Mouse (Mus musculus) erythroid progenitor cell, adult 5-6 weeks (primary cell): ENCODE results near the gene Tspan9. TPM values are rescaled to one million over a fixed set of nuclear protein-coding genes. Genes with fewer than 3 reads are reported as not detected.

Experiments
- ATAC-seq: replicated peaks from 2 replicates; pipeline ENCODE4 v1.8.0; 2016; ENCODE audit warnings: moderate number of reproducible peaks, mild to moderate bottlenecking, moderate TSS enrichment, inconsistent platforms; ENCODE audit not compliant: poor library complexity, low FRiP score, severe bottlenecking
- total RNA-seq, 2 experiments: library from RNA; stranded (forward) in 1 of 2; stranded (reverse) in 1 of 2; fragments of 150-400 nt in 1 of 2; fragments of 186-747, 209-891 nt in 1 of 2; gene quantifications; 2 replicates each; pipeline versions ENCODE4 v1.2.3 to v1.2.4; 2015 to 2017; ENCODE audit warnings: low replicate concordance in 2 of 2

Tspan9 gene
- total RNA-seq, 2 experiments from 2014 or later, result not detected

DNA sequence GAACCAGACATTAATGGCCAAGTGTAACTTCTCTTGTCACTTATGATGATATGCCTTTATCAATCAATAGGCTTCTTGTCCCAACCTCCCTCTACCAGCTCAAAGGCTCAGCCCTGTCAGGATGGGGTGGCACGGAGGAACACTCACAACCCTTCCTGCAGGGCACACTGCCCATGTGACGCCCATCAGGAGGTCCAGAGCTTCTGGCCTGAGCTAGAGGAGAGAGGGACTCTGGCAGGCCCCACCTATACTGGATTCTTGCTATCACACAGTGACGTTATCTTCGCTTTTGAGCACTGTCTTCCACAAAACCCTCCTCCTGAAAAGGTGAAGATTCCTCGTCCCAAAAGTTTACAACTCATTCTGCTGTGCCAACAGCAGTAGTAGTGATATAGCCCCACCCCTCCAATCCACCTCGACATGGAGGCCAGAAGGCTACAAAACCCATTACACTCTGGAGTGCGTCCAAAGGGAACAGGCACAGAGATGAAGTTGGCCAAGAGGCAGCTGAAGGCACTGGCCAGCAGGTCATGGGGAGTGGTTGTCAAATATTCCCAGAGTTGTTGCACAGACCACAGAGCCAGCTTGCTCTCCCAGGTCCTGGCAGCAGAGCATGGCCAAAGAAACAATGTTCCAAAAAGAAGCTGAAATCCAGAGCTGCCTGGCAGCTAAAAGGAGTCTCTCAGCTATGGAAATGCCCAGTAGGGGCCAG, 34.9 kb downstream of the Tspan9 start:
- ATAC-seq, result no peak

DNA sequence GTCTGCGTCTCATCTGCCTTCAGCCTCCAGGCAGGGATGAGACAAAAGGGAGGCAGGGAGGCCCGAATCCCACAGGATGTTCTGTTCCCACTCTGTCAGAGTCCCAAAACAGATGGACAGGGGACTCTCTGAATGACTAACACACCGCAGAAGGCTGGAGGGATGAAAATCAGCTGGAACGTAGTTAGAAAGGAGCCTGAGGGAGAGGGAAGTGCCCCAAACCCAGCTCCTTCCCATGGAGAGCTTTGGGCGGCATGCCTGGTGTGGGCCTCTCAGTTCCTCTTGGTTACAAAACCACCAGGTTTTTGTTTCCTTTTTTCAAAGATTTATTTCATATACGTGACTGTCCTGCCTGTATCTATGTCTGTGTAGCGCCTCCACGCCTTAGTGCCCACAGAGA, 35.7 kb downstream of the Tspan9 start:
- no peak for ATAC-seq

DNA sequence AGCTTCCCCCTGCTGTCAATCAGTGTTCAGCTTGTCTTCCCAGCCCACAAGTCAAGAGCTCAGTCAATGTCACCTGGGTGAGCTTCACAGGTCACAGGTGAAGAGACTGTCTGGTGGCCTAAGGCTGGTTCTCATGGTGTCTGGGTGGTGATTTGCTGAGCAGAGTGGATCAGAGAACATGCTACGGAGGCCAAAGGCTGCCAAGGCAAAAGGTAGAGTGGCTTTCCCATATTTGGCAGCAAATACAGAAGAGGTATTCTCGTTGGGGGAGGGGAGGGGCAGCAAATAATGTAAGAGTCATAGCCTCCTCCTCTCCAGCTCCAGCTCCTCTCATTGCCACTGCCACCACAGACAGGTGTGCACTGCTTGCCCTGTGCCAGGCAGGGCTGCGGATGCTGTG, 37.2 kb downstream of the Tspan9 start:
- ATAC-seq, result no peak

DNA sequence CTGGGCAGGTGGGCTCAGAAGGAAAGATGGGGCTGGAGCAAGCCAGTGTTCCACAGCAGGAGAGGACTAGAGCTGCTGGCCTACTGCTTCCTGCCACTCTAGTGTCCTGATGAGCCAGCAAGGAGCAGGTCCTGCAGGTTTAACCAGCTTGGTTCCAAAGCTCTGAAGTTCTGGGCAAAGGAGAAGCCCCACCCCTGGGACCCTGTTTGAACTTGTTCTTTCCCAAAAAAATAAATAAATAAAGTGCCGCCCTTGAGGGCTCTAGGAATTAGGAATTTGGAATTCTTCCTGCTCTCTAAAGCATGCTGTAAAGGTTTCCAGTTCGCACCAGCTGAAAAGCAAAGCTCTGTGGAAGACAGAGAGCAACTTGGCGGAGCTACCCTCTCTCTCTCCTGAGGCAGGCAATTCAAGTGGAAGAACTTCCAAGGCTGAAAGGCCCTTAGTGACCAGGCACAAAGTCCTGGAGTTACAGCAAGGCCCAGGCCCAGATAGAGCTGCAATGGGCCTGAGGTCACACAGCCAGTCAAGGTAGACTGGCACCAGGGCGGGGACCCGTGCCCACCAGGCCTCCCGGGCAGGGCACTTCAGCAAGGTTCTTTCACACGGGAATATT, 38.6 kb downstream of the Tspan9 start:
- ATAC-seq, result no peak

DNA sequence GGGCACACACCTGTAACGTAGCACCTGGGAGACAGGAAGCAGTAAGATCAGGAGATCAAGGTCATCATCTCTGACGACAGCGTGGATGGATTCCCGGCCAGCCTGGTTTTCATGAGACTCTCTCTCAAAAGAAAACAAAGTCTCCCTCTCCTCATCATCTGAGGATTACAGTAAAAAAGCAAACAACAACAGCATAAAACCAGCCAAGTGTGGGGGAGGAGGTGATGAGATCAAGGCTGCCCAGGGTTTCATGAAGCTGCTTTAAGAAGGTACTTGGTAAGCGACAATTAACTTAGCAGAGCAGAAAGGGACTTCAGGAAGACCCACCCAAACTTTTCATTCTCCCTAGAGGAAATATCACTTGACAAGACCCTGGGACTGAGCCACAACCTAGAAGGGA, 39.5 kb downstream of the Tspan9 start:
- ATAC-seq, result no peak

DNA sequence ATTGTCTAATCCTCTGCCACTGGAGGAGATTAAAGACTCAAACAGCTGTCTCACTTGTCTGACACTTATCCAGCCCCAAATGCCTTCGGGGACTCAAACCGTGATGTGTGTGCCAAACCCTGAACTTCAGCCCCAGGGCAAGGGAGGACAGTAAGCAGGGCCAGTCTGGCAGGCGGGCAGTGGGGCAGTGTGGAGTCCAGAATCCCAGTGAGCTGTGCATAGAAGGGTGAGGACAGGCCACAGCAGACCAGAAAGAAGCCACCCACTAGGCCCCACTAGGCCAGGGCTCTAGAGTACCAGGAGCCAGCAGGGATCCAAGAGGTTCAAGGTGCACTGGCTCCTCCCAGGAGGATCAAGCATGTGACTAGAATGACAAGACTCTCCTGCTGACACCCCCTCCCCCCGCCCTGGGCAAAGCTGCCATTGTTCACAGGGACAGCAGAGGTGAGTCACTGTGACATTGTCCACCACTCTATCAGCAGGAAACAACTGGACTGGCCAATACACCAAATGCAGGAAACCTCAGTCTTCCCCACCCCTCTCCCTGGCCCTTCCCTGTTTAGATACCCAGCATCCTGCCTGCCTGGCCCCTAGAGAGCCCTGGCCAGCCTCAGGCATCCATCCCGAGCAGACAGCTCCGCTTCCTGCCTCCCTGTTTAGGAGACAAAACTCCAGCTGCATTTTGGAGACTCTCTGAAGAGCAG, 40.9 kb downstream of the Tspan9 start:
- no peak for ATAC-seq

DNA sequence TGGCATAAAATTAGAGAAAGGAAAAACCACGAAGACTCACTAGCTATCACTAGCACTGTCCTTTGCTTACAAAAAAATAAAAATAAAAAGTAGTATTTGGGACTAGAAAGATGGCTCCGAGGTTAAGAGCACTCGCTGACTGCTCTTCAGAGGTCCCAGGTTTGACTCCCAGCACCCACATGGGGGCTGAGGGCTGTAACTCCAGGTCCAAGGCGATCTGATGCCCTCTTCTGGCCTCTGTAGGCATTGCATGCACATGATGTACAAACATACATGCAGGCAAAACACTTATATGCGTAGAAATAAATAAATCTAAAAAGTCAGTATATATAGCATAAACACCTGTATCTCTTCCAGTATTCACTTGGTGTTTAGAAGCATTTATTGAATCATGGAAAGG, 43.5 kb downstream of the Tspan9 start:
- ATAC-seq, result no peak

DNA sequence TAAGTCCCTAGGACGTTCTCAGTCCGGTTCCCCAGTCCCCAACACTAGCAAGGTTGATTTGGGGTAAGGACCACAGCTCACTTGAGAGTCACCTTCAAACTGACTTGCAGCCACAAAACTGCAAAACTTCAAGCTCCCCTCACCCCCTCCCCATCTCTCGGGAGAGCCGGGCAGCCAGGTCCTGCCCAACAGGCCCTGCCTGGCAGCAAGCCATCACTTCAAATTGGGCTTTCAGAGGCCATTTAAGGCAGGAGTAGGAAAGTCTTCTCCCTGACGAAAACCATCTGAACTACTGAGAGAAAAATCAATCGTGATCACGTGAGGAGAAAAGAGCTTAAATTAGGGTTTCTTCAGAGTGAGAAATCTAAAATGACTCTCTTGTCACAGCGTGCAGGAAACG, 44.2 kb downstream of the Tspan9 start:
- ATAC-seq, result no peak

DNA sequence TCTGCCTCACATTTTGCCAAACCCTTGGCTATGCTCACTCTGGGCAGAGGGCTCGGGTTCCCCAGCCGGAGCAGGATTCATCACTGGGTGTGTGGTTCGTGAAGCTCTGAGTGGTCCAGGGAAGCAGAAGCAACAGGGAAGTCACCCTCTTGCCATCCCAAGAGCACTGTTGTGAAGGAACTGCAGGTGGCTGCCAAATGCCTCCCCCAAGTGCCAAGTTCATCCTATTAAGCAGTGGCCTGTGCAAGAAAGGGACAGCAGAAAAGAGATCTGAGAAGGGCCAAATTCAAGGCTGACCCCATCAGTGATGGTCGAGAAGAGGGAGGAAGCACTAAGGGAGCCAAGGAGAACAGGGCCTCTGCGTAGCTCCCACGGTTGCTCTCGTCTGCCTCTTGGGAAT, 46.9 kb downstream of the Tspan9 start:
- ATAC-seq, result no peak

DNA sequence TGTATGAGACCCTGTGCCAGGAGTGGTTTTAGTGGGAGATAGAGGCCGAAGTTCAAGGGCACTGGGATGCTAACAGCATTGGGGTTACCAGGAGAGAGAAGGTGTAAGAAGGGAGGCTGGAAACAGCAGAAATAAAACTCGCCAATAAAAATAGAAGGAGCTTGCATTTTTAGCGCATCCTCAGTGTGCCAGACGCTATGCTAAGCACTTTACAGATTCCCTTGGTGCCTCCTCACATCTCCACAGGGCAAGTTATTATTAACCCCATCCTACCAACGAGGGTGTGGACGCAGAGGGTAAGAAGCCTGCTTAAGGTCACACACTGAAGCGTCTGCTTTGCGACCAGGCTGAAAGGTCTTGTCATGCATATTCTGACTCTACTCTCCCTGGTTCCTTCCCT, 47.5 kb downstream of the Tspan9 start:
- ATAC-seq, result no peak

DNA sequence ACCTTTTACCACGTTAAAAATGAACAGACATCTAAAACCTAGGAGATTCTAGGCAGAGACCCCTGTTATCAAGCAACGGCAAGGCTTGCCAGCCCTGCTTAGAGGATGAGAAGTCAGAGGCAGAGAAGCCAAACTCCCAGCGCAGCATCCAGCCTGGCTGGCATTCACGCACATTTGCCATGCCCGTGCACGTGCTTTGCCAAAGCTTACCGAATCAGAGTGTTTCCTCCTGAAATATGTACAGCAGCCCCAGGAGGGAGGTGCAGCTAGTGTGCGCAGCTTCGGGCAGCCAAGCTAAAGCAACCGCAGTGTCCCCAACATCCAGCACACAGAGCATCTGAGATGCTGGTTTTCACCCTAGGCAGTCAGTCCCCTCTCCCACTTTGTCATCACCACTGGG, 48.3 kb downstream of the Tspan9 start:
- no peak for ATAC-seq

DNA sequence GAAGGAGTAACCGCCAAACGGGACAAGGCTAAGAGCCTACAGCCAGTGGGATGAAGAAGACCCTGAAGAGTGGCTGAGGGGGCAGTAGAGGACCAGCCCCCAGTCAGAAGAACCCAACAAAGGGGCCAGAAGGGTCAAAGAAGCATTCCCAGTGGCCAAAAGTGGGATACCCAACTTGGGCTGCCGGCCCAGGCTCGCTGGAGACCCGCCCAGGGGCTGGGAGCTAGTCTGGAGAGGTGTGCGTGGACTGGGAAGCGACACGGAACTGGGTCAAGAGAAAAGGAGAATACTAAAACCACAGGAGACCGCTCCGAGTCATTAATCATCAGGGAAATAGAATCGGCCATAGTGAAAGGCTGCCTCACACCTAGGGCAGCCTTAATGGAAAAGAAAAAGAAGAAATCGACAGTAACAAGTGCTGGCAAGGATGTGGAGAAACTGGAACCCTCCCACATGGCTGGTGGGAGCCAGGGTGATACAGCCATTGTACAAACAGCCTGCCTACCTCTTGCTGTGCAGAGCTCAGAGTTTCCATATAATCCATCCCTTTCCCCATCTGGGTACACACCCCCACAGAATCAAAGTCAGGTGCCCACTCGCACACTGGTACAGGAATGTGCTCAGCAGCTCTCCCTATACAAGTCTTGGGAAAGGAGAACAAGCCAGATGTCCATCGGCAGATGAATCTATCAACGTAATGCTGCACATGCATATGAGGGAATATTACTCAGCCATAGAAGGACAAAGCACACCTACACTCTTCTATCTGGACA, 49.4 kb downstream of the Tspan9 start:
- no peak for ATAC-seq

DNA sequence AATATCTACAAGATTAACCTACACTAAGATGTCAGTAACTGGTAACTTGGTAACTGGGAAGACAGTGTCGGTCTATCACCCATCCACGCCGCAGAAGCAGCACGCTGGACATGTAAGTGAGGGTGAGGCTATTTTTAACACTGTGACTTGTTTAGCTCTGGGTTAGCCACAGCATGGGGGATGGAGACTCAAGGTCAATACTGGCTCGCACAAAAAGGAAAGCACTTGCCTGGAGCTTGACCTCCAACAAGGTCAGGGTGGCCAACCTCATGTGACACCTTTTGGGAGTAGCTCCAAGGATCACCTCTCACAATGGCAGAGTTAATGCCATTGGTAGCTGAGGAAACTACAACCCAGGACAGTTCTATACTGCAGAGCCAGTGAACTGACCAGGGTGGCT, 50.8 kb downstream of the Tspan9 start:
- ATAC-seq, result no peak

DNA sequence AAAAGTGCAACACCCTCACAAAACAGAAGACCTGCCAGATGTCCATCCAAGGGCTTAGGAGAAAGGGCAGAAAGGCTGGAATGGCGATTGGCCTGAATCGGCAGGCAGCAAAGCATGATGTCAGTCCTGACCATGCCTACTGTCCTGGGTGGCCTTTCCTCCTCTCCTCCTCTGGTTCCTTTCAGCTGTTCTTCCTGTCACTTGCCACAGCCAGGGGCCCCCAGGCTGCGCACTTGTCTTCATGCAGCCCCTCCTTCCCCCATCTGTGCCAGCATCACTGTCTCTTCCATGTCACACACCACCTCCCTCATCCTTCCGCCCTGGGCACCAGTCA, 51.6 kb downstream of the Tspan9 start:
- ATAC-seq, result no peak

DNA sequence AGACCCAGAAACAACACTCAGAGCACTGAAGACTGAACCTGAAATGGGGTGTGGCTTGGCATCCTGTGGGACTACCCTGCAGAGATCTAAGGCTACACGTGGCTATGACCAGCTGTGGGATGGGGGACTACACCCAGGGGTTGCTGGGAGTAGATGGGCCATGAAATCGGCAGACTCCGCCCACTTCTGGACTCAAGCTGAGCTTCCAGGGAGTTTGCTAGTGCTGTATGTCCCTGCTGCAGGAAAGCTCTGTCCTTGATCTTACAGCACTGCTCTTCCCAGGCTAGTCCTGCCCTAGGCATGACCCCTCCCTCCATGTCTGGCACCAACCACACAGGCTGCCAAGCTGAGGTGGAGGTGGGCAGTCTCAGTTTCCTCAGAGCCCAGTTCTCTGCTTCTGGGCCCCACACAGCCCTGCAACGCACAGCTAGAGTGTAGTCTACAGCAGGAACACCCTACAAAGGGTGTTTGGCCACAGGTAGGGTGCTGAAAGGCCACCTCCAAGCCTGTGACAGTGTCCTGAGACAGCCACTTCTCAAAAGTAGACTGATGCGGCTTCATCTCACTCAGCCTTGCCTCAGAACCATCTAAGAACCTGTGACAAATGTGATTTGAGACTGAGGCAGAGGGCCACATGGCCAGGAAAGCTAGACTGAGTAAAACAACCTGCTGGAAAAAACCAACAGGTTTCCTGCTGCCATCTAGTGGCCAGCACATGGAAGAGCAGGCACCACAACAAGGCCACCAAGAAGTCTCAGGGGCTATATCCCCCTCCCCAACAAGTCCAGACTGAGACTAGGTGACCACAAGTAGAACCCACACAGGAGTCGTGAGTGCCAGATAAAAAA, 52.2 kb downstream of the Tspan9 start:
- no peak for ATAC-seq

DNA sequence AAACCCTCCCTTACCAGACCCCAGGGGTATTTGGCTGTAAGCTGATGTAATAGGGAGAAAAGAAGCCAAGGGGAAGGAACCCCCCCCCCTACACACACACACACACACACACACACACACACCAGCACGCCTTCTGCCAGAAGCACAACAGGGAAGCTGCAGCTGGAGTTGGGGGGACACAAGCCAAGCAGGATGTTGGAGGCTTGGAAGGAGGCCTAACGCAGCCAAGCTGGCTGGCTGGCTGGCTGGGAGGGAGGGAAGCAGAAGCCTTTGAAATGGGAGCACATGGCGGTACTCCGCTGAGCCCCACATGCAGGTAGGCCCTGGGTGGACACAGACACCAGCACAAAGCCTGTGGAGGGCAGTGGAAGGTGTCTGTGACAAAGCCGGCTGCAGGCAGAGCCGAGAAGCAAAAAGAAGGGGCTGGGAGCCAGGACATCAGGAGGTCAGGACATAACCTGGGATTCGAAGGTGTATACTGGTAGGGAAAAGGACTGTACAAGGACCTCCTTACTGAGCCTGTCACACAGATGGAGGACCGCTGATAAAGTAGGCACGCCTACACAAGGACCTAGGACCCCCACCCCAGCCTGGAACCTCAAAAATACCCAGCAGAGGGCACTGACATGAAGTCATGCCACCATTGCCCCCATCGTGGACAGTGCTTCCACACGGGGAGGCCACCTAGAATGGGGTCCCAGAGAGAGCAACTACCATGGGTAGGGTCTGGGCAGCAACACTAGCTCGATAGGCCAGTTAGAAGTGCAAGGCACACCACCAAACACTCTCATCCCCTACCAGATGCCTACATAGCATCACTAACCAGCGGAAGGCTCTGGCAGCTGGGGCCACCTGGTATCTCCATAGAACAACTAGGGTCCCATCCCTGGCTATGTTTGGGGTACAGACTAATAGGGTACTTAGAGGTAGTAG, 53.4 kb downstream of the Tspan9 start:
- no peak for ATAC-seq

DNA sequence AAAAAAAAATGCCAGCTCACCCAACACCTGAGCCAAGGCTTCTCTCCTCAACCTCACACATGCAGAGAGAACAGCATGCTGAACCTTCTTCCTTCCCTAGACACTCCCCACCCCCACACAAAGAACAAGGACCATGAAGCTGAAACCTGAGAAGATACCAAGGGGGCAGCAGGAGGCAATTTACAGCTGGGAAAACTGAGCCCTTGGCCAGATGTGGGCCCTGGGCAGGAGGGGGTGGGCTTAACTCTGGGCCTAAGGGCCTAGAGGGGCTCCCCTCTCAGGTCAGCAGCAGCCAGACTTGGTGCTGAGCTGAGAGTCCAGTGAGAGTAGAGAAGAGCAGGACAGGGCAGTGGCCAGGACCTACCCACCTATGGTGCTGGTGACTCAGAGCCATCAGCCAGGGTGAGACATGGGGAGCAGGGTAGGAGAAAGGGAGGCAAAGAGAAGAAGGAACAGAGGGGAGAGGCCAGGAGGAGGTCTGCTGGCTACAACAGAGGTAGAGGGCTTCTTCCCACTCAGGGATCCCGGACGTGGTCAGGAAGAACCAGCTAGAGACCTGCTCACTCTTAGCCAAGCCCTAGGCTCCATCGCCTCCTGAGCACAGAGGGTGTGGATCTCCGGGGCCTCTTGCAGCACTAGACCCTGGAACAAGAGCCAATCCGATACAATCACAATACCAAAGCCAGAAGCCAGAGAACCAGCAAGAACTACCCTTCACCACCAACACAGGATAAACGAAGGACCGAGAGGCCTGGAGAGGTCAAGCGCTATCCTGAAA, 54.5 kb downstream of the Tspan9 start:
- no peak for ATAC-seq

DNA sequence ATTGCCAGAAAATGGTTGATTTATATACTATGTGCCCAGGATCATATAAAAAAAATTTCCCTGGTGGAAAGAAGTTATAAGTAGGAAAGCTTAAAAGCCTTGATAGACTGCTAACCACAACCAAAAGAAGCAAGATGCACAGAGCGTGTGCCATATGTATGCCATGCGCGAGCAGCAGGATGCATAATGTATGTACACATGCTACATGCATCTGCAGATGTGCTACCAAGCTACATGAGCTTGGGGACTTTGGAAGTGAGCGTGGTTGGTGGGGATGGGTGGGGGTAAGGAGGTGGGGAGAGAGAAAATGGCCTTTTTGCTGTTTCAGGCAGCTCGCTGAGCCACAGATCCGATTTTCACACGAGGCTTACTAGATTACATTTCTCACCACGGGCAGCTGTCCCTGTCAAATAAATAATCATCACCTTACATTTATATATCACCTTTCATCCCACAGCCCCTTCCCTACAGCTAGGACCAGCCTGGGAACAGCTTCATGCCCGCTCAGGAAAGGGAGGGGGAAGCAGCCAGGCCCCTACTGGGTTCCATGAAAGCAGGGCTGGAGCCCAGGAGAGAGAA, 57.8 kb downstream of the Tspan9 start:
- ATAC-seq, result no peak
